Mouse (Mus musculus) liver, embryonic 13.5 days (tissue): ENCODE data around the gene Odc1. TPM values are rescaled to one million over a fixed set of nuclear protein-coding genes. Genes with fewer than 3 reads are reported as not detected.

Source experiments
- ATAC-seq: fragments of 200-750 bp; cut with Nextera tagmentation; 2 replicates; pipeline ENCODE4 v1.8.0; 2017; ENCODE audit warnings: low read depth, mild to moderate bottlenecking, moderate number of reproducible peaks, moderate library complexity
- DNase-seq: peaks from one replicate; pipeline ENCODE4 v3.0.0; 2022
- H3K27ac ChIP-seq: fragments of 300-500 bp; sonication (generic); 2 replicates; pipeline ENCODE4 v1.5.1; 2015; ENCODE audit warnings: moderate library complexity, mild to moderate bottlenecking, inconsistent platforms
- H3K27me3 ChIP-seq: fragments of 300-500 bp; sonication (generic); 2 replicates; pipeline ENCODE4 v1.6.1; 2015; ENCODE audit warnings: mild to moderate bottlenecking, inconsistent platforms
- H3K36me3 ChIP-seq: fragments of 300-500 bp; sonication (generic); 2 replicates; pipeline ENCODE4 v1.6.1; 2015; ENCODE audit warnings: mild to moderate bottlenecking, inconsistent platforms
- H3K4me1 ChIP-seq: fragments of 300-500 bp; sonication (generic); replicated peaks from 2 replicates; pipeline ENCODE4 v1.6.1; 2015; ENCODE audit warnings: inconsistent platforms
- H3K4me2 ChIP-seq: fragments of 300-500 bp; sonication (generic); 2 replicates; pipeline ENCODE4 v1.6.1; 2015; ENCODE audit warnings: inconsistent platforms, mild to moderate bottlenecking, moderate library complexity
- H3K4me3 ChIP-seq: fragments of 300-500 bp; sonication (generic); replicated peaks from 2 replicates; pipeline ENCODE4 v1.5.1; 2015; ENCODE audit warnings: mild to moderate bottlenecking, inconsistent platforms
- H3K9ac ChIP-seq: fragments of 300-500 bp; sonication (generic); 2 replicates; pipeline ENCODE4 v1.6.1; 2015; ENCODE audit warnings: mild to moderate bottlenecking, inconsistent platforms
- H3K9me3 ChIP-seq: fragments of 300-500 bp; sonication (generic); replicated peaks from 2 replicates; pipeline ENCODE4 v1.6.1; 2016; ENCODE audit warnings: inconsistent platforms
- WGBS: fragments of 180-500 bp; shearing (Covaris S2); methylation state at CpG from one replicate; pipeline ENCODE4 v1.1.7; 2015; ENCODE audit not compliant: insufficient replicate concordance; 5-methylcytosine and 5-hydroxymethylcytosine counted together
- polyA plus RNA-seq: library from polyadenylated mRNA; unstranded; fragments of >200 nt; fragmentation: Nextera tagmentation; extraction: Ambion mirVana; gene quantifications from 2 replicates; pipeline ENCODE4 v1.2.1, GENCODE M21; 2015

The Odc1 gene
- polyA plus RNA-seq, 1 experiment from 2014 or later = 465 TPM

GRCm38 (mm10) chr12:17566046-17566408 is 21.4 kb downstream of the Odc1 start:
- peak overlapping the region; percentile 62 for H3K27ac ChIP-seq
- H3K4me1 ChIP-seq = peaks cover 21% of the 10 kb centered on the region
- WGBS = 49% methylated on average over 1 of the region's 1 CpGs
- no peak overlapping the region for H3K4me3 ChIP-seq
- no peak for DNase-seq
- no peaks in the 10 kb centered on the region for H3K27me3 ChIP-seq
- no peaks in the 10 kb centered on the region for H3K36me3 ChIP-seq
- ATAC-seq = no peak
- peak overlapping the region; percentile 32 for H3K4me2 ChIP-seq
- H3K9me3 ChIP-seq = no peaks in the 10 kb centered on the region
- no peak overlapping the region for H3K9ac ChIP-seq

- no peaks in the 10 kb centered on the region for H3K36me3 ChIP-seq
- DNase-seq (no peak), ATAC-seq (no peak)
- H3K4me1 ChIP-seq = peaks cover 21% of the 10 kb centered on the region
- H3K27me3 ChIP-seq = no peaks in the 10 kb centered on the region
- no peak overlapping the region for H3K9ac ChIP-seq
- no peak overlapping the region for H3K27ac ChIP-seq
- WGBS = 61% methylated on average over 10 of the region's 10 CpGs
- H3K9me3 ChIP-seq = no peaks in the 10 kb centered on the region
- no peak overlapping the region for H3K4me3 ChIP-seq
- no peak overlapping the region for H3K4me2 ChIP-seq
Measured at GRCm38 (mm10) chr12:17568564-17568963, 24.0 kb downstream of the Odc1 start.

- ATAC-seq (no peak), DNase-seq (no peak)
- Histone ChIP-seq H3K4me3 (no peak overlapping the region), H3K27me3 (peaks cover 6% of the 10 kb centered on the region), H3K27ac (no peak overlapping the region), H3K9me3 (no peaks in the 10 kb centered on the region), H3K4me2 (no peak overlapping the region), H3K9ac (no peak overlapping the region), H3K4me1 (peaks cover 10% of the 10 kb centered on the region), H3K36me3 (no peaks in the 10 kb centered on the region)
- 52% methylated on average over 4 of the region's 4 CpGs for WGBS
Measured at GRCm38 (mm10) chr12:17574591-17574990, 30.0 kb downstream of the Odc1 start.

DNA sequence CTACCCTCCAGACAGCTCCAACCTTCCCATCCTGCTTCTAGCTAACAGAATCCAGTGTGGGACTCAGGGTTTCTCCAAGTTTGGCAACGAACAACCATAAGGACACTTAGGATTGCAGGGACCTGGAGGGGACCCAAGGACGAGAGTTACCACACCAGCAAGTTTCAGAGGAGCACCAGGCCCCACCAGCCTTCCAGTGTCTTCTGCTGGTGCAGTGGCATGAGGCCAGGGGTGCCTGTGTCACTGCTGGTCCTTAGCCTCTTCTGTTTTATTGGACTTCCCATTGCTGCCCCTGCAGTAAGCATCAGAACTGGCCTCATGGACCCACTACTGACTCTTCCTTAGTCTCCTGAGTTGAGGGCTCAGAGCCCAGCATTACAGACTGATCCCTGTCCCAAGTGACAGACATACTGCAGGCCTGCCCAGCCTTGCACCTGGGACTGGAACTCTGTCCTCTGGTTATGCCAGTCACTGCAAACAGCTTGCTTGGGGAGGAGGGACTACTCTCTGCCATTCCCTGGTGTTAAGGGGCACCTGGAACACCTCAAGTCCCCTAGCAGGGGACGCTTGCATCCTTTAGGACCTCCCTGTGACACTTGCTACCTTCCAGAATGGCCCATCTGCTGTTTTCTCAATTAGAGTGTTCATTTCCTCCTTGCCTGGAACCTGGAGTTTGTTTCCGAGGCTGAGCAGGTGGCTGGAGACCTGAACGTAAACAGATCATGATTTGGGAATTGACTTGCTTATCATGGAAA is 30.7 kb downstream of the Odc1 start:
- Histone ChIP-seq H3K4me2 (no peak overlapping the region), H3K36me3 (no peaks in the 10 kb centered on the region), H3K4me3 (no peak overlapping the region), H3K27ac (no peak overlapping the region), H3K9me3 (no peaks in the 10 kb centered on the region), H3K9ac (no peak overlapping the region), H3K4me1 (peaks cover 10% of the 10 kb centered on the region), H3K27me3 (peaks cover 6% of the 10 kb centered on the region)
- no peak for ATAC-seq
- DNase-seq = no peak
- 45% methylated on average over 5 of the region's 5 CpGs for WGBS

DNA sequence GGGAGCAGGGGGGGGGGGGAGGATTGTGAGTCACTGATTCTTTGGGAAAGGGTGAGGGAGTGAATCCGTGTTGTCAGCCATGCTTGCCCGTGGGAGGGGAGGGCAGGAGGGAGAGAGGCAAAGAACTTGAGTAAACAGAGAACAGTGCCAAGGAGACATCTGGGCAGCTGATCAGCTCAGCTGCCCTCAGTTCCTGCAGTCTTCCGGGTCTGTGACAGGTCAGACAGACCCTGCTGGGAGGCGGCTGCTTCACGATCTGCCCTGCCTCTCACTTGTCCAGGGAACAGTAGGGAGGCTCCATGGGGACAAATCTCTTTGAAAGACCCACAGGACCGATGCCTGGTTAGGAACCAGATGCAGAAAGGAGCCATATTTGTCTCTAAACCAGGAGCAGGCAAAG is 31.4 kb downstream of the Odc1 start:
- WGBS = 25% methylated on average over 6 of the region's 6 CpGs
- H3K9ac ChIP-seq = no peak overlapping the region
- no peaks in the 10 kb centered on the region for H3K9me3 ChIP-seq
- DNase-seq (no peak), ATAC-seq (no peak)
- H3K36me3 ChIP-seq = no peaks in the 10 kb centered on the region
- H3K27me3 ChIP-seq = peaks cover 6% of the 10 kb centered on the region
- H3K27ac ChIP-seq = no peak overlapping the region
- H3K4me3 ChIP-seq = no peak overlapping the region
- H3K4me2 ChIP-seq = no peak overlapping the region
- H3K4me1 ChIP-seq = peaks cover 10% of the 10 kb centered on the region

DNA sequence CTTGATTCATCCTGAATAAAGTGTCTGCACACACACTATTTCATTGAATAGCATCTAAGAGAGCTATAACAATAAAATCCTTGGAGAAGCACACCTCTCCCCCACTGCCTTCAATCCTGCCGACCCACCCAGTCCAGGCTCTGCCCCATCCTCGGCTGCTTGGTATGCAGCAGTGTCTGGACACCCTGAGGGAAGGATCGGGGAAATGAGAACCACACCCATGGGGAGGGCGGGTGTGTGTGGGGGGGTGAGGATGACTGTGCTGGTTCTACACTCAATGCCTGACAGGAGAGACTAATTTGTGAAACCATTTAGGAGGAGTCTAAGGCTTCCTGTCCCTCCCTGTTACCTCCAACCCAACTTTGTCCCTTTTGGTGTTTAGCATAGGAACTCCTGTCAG is 34.0 kb downstream of the Odc1 start:
- DNase-seq (no peak), ATAC-seq (peak; percentile 82)
- Histone ChIP-seq H3K9ac (no peak overlapping the region), H3K36me3 (no peaks in the 10 kb centered on the region), H3K4me3 (no peak overlapping the region), H3K9me3 (no peaks in the 10 kb centered on the region), H3K27ac (no peak overlapping the region), H3K4me1 (peaks cover 10% of the 10 kb centered on the region), H3K4me2 (no peak overlapping the region), H3K27me3 (peaks cover 6% of the 10 kb centered on the region)
- WGBS = 29% methylated on average over 4 of the region's 4 CpGs

DNA sequence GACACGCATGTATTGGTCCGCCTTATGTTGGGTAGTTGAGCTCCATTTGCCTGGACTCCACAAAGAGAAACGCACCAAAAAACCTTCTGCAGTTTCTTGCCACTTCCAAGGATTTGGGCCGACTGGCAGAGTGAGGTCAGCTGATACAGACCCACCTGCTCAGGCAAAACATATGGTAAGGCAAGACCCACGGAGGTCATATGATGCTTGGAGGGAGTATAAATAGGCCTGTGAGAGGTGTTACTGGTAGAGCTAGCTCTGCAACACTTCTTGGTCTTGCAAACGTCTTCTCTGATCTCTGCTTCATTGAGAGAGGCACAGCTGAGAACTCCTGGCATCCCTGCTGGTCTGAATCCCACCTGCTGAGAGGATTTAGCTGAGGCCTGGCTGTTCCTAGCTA is 36.4 kb downstream of the Odc1 start:
- Histone ChIP-seq H3K36me3 (no peaks in the 10 kb centered on the region), H3K4me2 (no peak overlapping the region), H3K9ac (no peak overlapping the region), H3K9me3 (no peaks in the 10 kb centered on the region), H3K4me1 (peaks cover 10% of the 10 kb centered on the region), H3K4me3 (no peak overlapping the region), H3K27me3 (peaks cover 6% of the 10 kb centered on the region), H3K27ac (no peak overlapping the region)
- WGBS = 50% methylated on average over 6 of the region's 6 CpGs
- no peak for ATAC-seq
- DNase-seq = no peak

GRCm38 (mm10) chr12:17582406-17582805 is 37.8 kb downstream of the Odc1 start:
- Histone ChIP-seq H3K4me2 (no peak overlapping the region), H3K9ac (no peak overlapping the region), H3K4me1 (peaks cover 10% of the 10 kb centered on the region), H3K9me3 (no peaks in the 10 kb centered on the region), H3K27ac (no peak overlapping the region), H3K36me3 (no peaks in the 10 kb centered on the region), H3K4me3 (no peak overlapping the region), H3K27me3 (peaks cover 6% of the 10 kb centered on the region)
- no peak for DNase-seq
- 83% methylated on average over 4 of the region's 4 CpGs for WGBS
- ATAC-seq = no peak

- 44% methylated on average over 3 of the region's 3 CpGs for WGBS
Measured at GRCm38 (mm10) chr12:17583860-17584259, 39.3 kb downstream of the Odc1 start.

GRCm38 (mm10) chr12:17586011-17586410 is 41.4 kb downstream of the Odc1 start:
- DNase-seq (no peak), ATAC-seq (no peak)

More at GRCm38 (mm10) chr12:17583860-17584259, 39.3 kb downstream of the Odc1 start:
- Histone ChIP-seq H3K36me3 (no peaks in the 10 kb centered on the region), H3K27ac (no peak overlapping the region), H3K9ac (no peak overlapping the region), H3K27me3 (no peaks in the 10 kb centered on the region), H3K4me2 (no peak overlapping the region), H3K9me3 (no peaks in the 10 kb centered on the region), H3K4me1 (peaks cover 5% of the 10 kb centered on the region), H3K4me3 (no peak overlapping the region)
- DNase-seq (no peak), ATAC-seq (no peak)

DNA sequence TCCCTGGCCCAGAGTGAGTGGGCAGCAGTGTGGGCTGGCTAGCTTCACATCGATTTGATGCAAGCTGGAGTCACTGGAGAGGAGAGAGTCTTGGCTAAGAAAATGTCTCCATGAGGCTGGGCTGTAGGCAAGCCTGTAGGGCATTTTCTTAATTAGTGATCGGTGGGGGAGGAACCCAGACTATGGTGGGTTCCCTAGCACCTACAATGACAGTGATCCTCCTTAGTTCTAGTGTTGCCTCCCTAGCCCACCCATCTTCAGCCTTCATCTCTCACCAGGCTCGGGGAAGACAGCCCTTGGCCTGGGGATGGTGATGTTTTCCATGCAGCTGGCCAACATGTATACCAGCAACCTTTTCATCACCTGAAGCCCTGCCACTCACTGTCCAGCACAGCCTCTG is 43.8 kb downstream of the Odc1 start:
- Histone ChIP-seq H3K4me1 (no peaks in the 10 kb centered on the region), H3K9me3 (no peaks in the 10 kb centered on the region), H3K36me3 (no peaks in the 10 kb centered on the region), H3K9ac (no peak overlapping the region), H3K4me3 (no peak overlapping the region), H3K27ac (no peak overlapping the region), H3K27me3 (no peaks in the 10 kb centered on the region), H3K4me2 (no peak overlapping the region)
- no peak for ATAC-seq
- WGBS = 57% methylated on average over 3 of the region's 3 CpGs
- no peak for DNase-seq

More at GRCm38 (mm10) chr12:17586011-17586410, 41.4 kb downstream of the Odc1 start:
- H3K9ac ChIP-seq = no peak overlapping the region
- no peak overlapping the region for H3K4me3 ChIP-seq
- no peaks in the 10 kb centered on the region for H3K36me3 ChIP-seq
- no peak overlapping the region for H3K27ac ChIP-seq
- H3K27me3 ChIP-seq = no peaks in the 10 kb centered on the region
- no peak overlapping the region for H3K4me2 ChIP-seq
- H3K9me3 ChIP-seq = no peaks in the 10 kb centered on the region
- H3K4me1 ChIP-seq = no peaks in the 10 kb centered on the region
- WGBS = 64% methylated on average over 3 of the region's 3 CpGs

- no peaks in the 10 kb centered on the region for H3K36me3 ChIP-seq
- H3K4me1 ChIP-seq = no peaks in the 10 kb centered on the region
- no peaks in the 10 kb centered on the region for H3K9me3 ChIP-seq
- H3K4me2 ChIP-seq = no peak overlapping the region
- 71% methylated on average over 7 of the region's 7 CpGs for WGBS
- no peak overlapping the region for H3K27ac ChIP-seq
- no peaks in the 10 kb centered on the region for H3K27me3 ChIP-seq
- H3K9ac ChIP-seq = no peak overlapping the region
- DNase-seq (no peak), ATAC-seq (no peak)
- no peak overlapping the region for H3K4me3 ChIP-seq
Measured at GRCm38 (mm10) chr12:17588906-17589612, 44.5 kb downstream of the Odc1 start.
